Mouse (Mus musculus) stomach, embryonic 14.5 days (tissue): ENCODE results near the gene Hyal5. TPM values are rescaled to one million over a fixed set of nuclear protein-coding genes. Genes with fewer than 3 reads are reported as not detected.

Source experiments
- ATAC-seq: fragments of 200-750 bp; cut with Nextera tagmentation; 2 replicates; pipeline ENCODE4 v1.8.0; 2017; ENCODE audit warnings: low read depth, moderate TSS enrichment; ENCODE audit not compliant: insufficient number of reproducible peaks, insufficient read depth, low FRiP score
- H3K27ac ChIP-seq: fragments of 300-500 bp; sonication (generic); 2 replicates; pipeline ENCODE4 v1.5.1; 2014; ENCODE audit warnings: mild to moderate bottlenecking, low read length, moderate library complexity, mixed read lengths
- H3K27me3 ChIP-seq: fragments of 300-500 bp; sonication (generic); 2 replicates; pipeline ENCODE4 v1.6.1; 2014; ENCODE audit warnings: low read length, control low read depth, mixed read lengths; ENCODE audit not compliant: control insufficient read depth, insufficient read depth
- H3K36me3 ChIP-seq: fragments of 300-500 bp; sonication (generic); 2 replicates; pipeline ENCODE4 v1.6.1; 2014; ENCODE audit warnings: mild to moderate bottlenecking, control low read depth, low read length, moderate library complexity, mixed read lengths; ENCODE audit not compliant: control insufficient read depth, insufficient read depth
- H3K4me1 ChIP-seq: fragments of 300-500 bp; sonication (generic); 2 replicates; pipeline ENCODE4 v1.6.1; 2014; ENCODE audit warnings: low read length, control low read depth, mixed read lengths; ENCODE audit not compliant: control insufficient read depth, insufficient read depth
- H3K4me2 ChIP-seq: fragments of 300-500 bp; sonication (generic); replicated peaks from 2 replicates; pipeline ENCODE4 v1.6.1; 2014; ENCODE audit warnings: low read depth, low read length, control low read depth
- H3K4me3 ChIP-seq: fragments of 300-500 bp; sonication (generic); 2 replicates; pipeline ENCODE4 v1.5.1; 2014; ENCODE audit warnings: low read depth, low read length, control low read depth
- H3K9ac ChIP-seq: fragments of 300-500 bp; sonication (generic); replicated peaks from 2 replicates; pipeline ENCODE4 v1.6.1; 2014; ENCODE audit warnings: low read depth, mild to moderate bottlenecking, control low read depth, low read length, moderate library complexity, mixed read lengths
- H3K9me3 ChIP-seq: fragments of 300-500 bp; sonication (generic); 2 replicates; pipeline ENCODE4 v1.6.1; 2016; ENCODE audit warnings: low read depth, low read length, control low read depth; ENCODE audit not compliant: control insufficient read depth
- WGBS: fragments of 180-500 bp; shearing (Covaris S2); extraction: QIAGEN DNeasy Blood & Tissue Kit; methylation state at CpG from one replicate; pipeline ENCODE4 v1.1.7; 2014; 5-methylcytosine and 5-hydroxymethylcytosine counted together
- polyA plus RNA-seq: library from polyadenylated mRNA; unstranded; fragments of >200 nt; fragmentation: Nextera tagmentation; extraction: Ambion mirVana; gene quantifications from 2 replicates; pipeline ENCODE4 v1.2.1, GENCODE M21; 2014

The Hyal5 gene
- polyA plus RNA-seq, 1 experiment from 2014 or later: not detected

DNA sequence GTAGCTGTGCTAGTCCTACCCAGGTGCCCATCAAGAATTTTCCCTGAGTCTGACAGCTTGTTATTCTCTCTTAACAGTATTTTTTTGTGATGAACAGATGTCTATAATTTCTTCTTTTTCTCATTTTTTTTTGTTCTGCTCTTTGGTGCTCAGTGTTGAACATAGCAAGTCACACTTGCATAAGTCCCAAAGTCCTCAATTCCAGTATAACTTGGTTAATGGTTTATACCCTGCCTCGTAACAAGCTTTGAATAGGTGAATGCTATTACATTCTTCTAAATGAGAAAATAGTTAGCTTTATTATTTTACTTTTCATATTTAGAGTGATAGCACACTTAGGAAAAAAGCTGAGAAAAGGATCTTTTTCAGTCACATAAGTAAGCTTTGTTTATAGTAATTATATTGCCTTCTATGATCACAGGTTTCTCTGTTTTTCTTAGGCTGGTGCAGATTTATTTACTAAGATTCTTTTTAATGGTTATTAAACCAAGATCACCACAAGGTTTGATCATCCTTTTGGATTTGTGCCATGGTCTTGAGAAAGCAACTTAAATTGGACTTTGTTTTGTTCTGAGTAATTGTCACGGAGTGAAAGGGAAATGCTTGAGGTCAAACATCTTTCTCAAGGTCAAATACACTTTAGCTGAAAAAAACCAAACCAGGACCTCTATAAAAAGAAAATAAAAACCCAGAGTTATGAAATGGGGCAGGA lies 52.4 kb downstream of the Hyal5 start:
- 45% methylated on average over 2 of the region's 2 CpGs for WGBS
- Histone ChIP-seq H3K9ac (no peak overlapping the region), H3K4me2 (no peak overlapping the region), H3K36me3 (no peaks in the 10 kb centered on the region), H3K27me3 (no peaks in the 10 kb centered on the region), H3K4me1 (no peaks in the 10 kb centered on the region), H3K27ac (no peak overlapping the region), H3K9me3 (no peaks in the 10 kb centered on the region), H3K4me3 (no peak overlapping the region)
- no peak for ATAC-seq

DNA sequence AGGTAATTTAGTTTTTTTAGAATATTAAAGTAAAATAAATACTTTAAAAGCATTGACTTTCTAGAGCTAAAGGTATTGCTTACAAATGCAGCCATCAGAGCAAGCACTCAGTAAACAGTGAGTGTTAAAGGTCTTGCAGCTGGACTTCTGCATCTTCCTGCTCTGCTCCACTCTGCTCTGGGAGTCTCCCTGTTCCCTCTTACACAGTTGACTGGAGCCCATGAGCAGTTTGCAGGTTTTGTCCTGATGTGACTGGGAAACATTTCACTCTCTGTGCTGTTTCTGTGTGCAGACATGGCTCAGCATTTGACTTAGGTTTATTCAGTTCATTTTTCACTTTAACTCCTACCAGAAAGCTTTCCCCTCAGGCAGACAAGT lies 52.9 kb downstream of the Hyal5 start:
- Histone ChIP-seq H3K27ac (no peak overlapping the region), H3K9ac (no peak overlapping the region)

DNA sequence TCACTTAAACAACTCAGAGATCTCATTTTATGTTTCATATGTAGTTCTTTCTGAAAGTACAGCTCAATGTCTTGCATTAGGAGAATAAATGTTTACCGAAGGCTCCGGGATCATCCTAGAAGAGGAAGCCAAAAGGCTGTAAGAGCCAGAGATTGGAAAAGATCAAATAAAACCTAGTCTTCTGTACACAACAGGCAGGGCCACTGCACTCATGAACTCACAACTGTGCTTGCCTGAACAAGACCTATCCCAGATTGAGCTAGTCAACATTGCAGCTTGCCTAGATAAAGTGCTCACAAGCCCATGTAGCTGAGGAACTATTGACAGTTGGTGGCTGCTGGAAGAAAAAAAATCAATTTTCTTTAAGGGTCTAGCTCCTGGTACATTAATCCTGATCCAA lies 55.8 kb downstream of the Hyal5 start:
- H3K4me2 ChIP-seq: no peak overlapping the region
- H3K27ac ChIP-seq: no peak overlapping the region
- no peak overlapping the region for H3K9ac ChIP-seq
- H3K9me3 ChIP-seq: no peaks in the 10 kb centered on the region
- H3K36me3 ChIP-seq: no peaks in the 10 kb centered on the region
- no peak for ATAC-seq
- no peaks in the 10 kb centered on the region for H3K4me1 ChIP-seq
- H3K27me3 ChIP-seq: no peaks in the 10 kb centered on the region
- no peak overlapping the region for H3K4me3 ChIP-seq
- 60% methylated on average over 2 of the region's 2 CpGs for WGBS

More for the DNA sequence above, 52.9 kb downstream of the Hyal5 start:
- no peaks in the 10 kb centered on the region for H3K4me1 ChIP-seq
- no peak for ATAC-seq
- H3K27me3 ChIP-seq: no peaks in the 10 kb centered on the region
- H3K4me3 ChIP-seq: no peak overlapping the region
- H3K4me2 ChIP-seq: no peak overlapping the region
- H3K36me3 ChIP-seq: no peaks in the 10 kb centered on the region
- no peaks in the 10 kb centered on the region for H3K9me3 ChIP-seq

DNA sequence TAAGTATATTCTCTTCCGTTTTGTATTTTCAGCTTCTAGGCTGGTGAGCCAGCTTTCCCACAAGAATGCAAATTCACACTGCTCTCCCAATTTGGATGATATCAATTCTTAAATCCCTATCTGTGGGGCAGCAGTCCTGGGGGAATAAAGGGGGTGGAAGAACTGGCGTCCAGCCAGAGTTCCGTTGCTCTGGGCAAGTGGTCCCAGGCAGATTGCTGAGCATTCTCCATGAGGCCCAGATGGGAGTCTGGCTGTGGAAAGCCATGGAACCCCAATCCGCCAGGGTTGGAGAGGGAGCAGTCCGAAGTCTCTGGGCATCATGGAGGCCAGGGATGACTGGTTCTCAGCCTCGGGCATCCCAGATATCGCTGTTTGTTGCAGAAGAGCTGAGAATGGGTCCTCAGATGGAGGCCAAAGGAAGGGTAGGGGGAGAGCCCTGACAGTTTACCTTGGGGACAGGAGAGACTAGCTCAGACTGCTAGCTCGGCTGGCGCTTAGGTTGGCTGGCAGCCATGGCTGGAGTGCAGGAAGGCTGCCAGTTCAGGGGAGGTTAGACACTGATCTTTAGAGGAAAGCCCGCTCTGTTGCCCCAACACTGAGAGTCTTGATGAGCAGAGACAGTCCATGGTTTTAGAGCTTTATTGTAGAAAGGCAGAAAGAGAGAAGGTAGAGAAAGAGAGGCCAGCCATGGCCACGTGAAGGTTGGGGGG lies 67.4 kb downstream of the Hyal5 start:
- H3K4me1 ChIP-seq: no peaks in the 10 kb centered on the region
- H3K4me2 ChIP-seq: no peak overlapping the region
- H3K4me3 ChIP-seq: no peak overlapping the region
- H3K36me3 ChIP-seq: no peaks in the 10 kb centered on the region
- no peaks in the 10 kb centered on the region for H3K27me3 ChIP-seq
- H3K27ac ChIP-seq: no peak overlapping the region
- ATAC-seq: no peak
- 91% methylated on average over 11 of the region's 11 CpGs for WGBS
- H3K9ac ChIP-seq: no peak overlapping the region
- H3K9me3 ChIP-seq: no peaks in the 10 kb centered on the region

Other genes with a start within 250 kb of the Hyal5 start
- 59.8 and 60.2 TPM in 2 replicates for gene Wasl, start 193.0 kb upstream of the Hyal5 start, polyA plus RNA-seq
- gene Hyal6, start 124.8 kb upstream of the Hyal5 start, polyA plus RNA-seq: not detected in 2 replicates
- not detected in 2 replicates for gene Hyal4, start 109.7 kb upstream of the Hyal5 start, polyA plus RNA-seq
- not detected in 2 replicates for gene Spam1, start 66.8 kb upstream of the Hyal5 start, polyA plus RNA-seq
- 1.0 TPM in 2 replicates for gene Tmem229a, start 98.3 kb downstream of the Hyal5 start, polyA plus RNA-seq